Comparison of ENCODE assay signal across 18 mouse cellular contexts in the genomic region with DNA sequence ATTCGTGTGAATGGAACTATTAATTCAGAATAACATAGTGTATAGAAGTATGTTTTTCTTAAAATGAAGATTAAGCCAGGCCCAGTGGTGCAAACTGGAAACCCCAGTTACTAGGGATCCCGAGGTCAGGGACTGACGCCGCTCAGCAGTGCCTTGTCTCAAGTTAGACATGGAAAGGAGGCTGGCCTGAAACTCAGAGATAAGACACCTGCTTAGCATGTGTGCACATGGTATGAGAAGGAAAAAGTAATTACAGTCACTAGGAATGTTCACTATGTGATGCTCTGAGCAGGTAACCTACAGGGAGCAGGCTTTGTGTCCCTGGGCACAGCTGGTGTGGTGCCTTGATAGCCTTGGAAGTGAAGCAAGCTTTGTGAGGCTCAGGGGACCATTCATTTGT. TPM values are rescaled to one million over a fixed set of nuclear protein-coding genes. Genes with fewer than 3 reads are reported as not detected.
"Had no signal": no experiment of that assay in that cellular context is flagged by ENCODE, and none has a peak within 500 bp of the region (broad histone marks: within the 10 kb centered on the region; RNA-seq: fewer than 3 reads in every experiment).

No protein-coding gene starts in this region.

- H3K4me3 ChIP-seq: left cerebral cortex, adult 2 months; limb, embryonic 12.5 days; limb, embryonic 15.5 days; lung, embryonic 15.5 days had no signal

- H3K27ac ChIP-seq: left cerebral cortex, adult 2 months; limb, embryonic 12.5 days; limb, embryonic 15.5 days; lung, embryonic 15.5 days had no signal

- DNase-seq: kidney, adult 2 months; layer of hippocampus, postnatal 36 days; left cerebral cortex, postnatal 4 days; lung, adult 18-20 months; lung, postnatal 10 days; lung, postnatal 4 days; midbrain, embryonic 14.5 days; thymus, adult 18-20 months; thymus, postnatal 14 days; thymus, postnatal 4 days had no signal

- ATAC-seq: intestine, postnatal 0 days had no signal

- H3K4me2 ChIP-seq: limb, embryonic 12.5 days; limb, embryonic 15.5 days; lung, embryonic 15.5 days; midbrain, embryonic 11.5 days had no signal

- H3K9ac ChIP-seq: limb, embryonic 12.5 days; limb, embryonic 15.5 days; lung, embryonic 15.5 days had no signal

- H3K4me1 ChIP-seq: limb, embryonic 12.5 days; limb, embryonic 15.5 days; lung, embryonic 15.5 days had no signal

- H3K27me3 ChIP-seq: limb, embryonic 12.5 days; limb, embryonic 15.5 days; lung, embryonic 15.5 days had no signal

- H3K9me3 ChIP-seq: limb, embryonic 12.5 days; limb, embryonic 15.5 days; lung, embryonic 15.5 days had no signal

RNA-seq across cellular contexts. Expression of a gene that starts 32.7 kb away (rescaled TPM):
- polyA plus RNA-seq: kidney, adult 2 months; kidney, embryonic 16.5 days; limb, embryonic 12.5 days; lung, embryonic 15.5 days; midbrain, embryonic 14.5 days; spleen, adult 2 months had no signal
